ENCODE assay signal across 8 mouse cellular contexts in genomic region chr15:30885410-30885809, GRCm38 (mm10).
DNase-seq lines count a peak whose midpoint lies in the region; ATAC-seq lines count a peak whose summit lies in the region.

No protein-coding gene starts in this region.

- no peak overlapping the region for H3K27ac ChIP-seq in stomach, embryonic 15.5 days

- H3K9me3 ChIP-seq in stomach, embryonic 15.5 days: no peaks in the 10 kb centered on the region

- peak; percentile 10 to 53 for DNase-seq in adrenal gland, adult (ENCODE audit: inconsistent age in 2 of 2, low spot score in 1 of 2)
- DNase-seq in adrenal gland, adult 18-20 months (ENCODE audit: low spot score in 2 of 2): no peak
- DNase-seq in ovary, adult 18-20 months (ENCODE audit: low spot score): peak; percentile 10
- no peak for DNase-seq in ovary, postnatal 10 days (ENCODE audit: low spot score)
- DNase-seq in heart, postnatal 10 days: peak; percentile 53
- no peak for DNase-seq in testis, postnatal 10 days (ENCODE audit: low spot score)
- DNase-seq in layer of hippocampus, adult 8-10 months (ENCODE audit: low spot score in 2 of 2): no peak

- H3K4me1 ChIP-seq in stomach, embryonic 15.5 days: peaks cover 5% of the 10 kb centered on the region; the same call in 1 of the 2 replicates

- H3K4me2 ChIP-seq in stomach, embryonic 15.5 days: no peak overlapping the region

- H3K36me3 ChIP-seq in stomach, embryonic 15.5 days: no peaks in the 10 kb centered on the region

- no peaks in the 10 kb centered on the region for H3K27me3 ChIP-seq in stomach, embryonic 15.5 days (replicated peaks)

- ATAC-seq in stomach, embryonic 15.5 days (ENCODE audit: insufficient read depth, low FRiP score, low read depth): peak; percentile 66

- H3K4me3 ChIP-seq in stomach, embryonic 15.5 days (replicated peaks): no peak overlapping the region

- H3K9ac ChIP-seq in stomach, embryonic 15.5 days: no peak overlapping the region

- intact Hi-C loops in heart, postnatal 10 days (cut with DNase I): no loop called here

- 49% methylated on average over 6 of the region's 6 CpGs for WGBS in stomach, embryonic 15.5 days

Comparison
In these comparisons a context has a peak if more than half of its experiments do, and no peak if none do; other contexts are left out.
1. DNase-seq: peak in adrenal gland, adult (2 of 2), ovary, adult 18-20 months (single experiment) and heart, postnatal 10 days (2 of 2); none in adrenal gland, adult 18-20 months (0 of 2), ovary, postnatal 10 days (single experiment), testis, postnatal 10 days (single experiment) and layer of hippocampus, adult 8-10 months (0 of 2).